Mouse (Mus musculus): ENCODE data around the gene Fam186b. TPM values are rescaled to one million over a fixed set of nuclear protein-coding genes. Genes with fewer than 3 reads are reported as not detected.

The Fam186b gene
- polyA plus RNA-seq, 1 experiment, result 0.13 TPM

- no peak for TF ChIP-seq CTCF (conservative IDR thresholded peaks at IDR 0.05; ENCODE audit: insufficient read depth, insufficient read length, low read depth, low read length)
- Histone ChIP-seq H3K4me1 (ENCODE audit: control insufficient read depth, insufficient read depth, low read length) (peaks cover 17% of the 10 kb centered on the region), H3K4me3 (ENCODE audit: insufficient read depth, low read depth, low read length) (no peak overlapping the region), H3K27me3 (replicated peaks; ENCODE audit: control insufficient read depth, insufficient read depth, low read length) (no peaks in the 10 kb centered on the region), H3K27ac (ENCODE audit: insufficient read depth, low read depth, low read length) (peak overlapping the region; percentile 34; the same call in 1 of the 2 replicates), H3K36me3 (ENCODE audit: control insufficient read depth, insufficient read depth, low read length) (no peaks in the 10 kb centered on the region)
- DNase-seq, result no peak
- whole genome bisulfite sequencing, result 64% methylated on average over 6 of the region's 6 CpGs
Measured at GRCm38 (mm10) chr15:99339669-99340068, 44.0 kb upstream of the Fam186b start.

DNA sequence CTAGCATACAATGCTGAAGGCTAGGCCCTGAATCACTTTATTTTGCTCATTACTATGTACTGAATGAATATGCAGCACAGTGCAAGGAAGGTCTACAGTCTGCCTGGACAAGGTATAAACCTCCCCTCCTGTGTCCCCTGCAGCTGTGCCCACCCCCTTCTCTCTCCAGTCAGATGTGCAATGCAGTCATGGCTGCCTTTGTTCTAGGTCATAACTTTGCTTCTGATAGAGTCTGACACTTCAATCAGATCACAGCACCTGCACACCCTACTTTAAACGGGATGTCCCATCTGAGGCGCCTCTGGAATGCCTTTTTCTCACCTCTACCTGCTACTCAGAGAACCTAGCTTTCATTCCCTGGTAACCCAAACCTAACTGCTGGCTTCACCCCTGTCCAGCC, 43.2 kb upstream of the Fam186b start:
- no peak overlapping the region for H3K27ac ChIP-seq (ENCODE audit: insufficient read depth, low read depth, low read length)
- H3K36me3 ChIP-seq (ENCODE audit: control insufficient read depth, insufficient read depth, low read length), result no peaks in the 10 kb centered on the region
- H3K4me3 ChIP-seq (ENCODE audit: insufficient read depth, low read depth, low read length), result no peak overlapping the region
- no peak for DNase-seq
- no peaks in the 10 kb centered on the region for H3K27me3 ChIP-seq (replicated peaks; ENCODE audit: control insufficient read depth, insufficient read depth, low read length)
- 74% methylated on average over 2 of the region's 2 CpGs for WGBS
- peaks cover 24% of the 10 kb centered on the region for H3K4me1 ChIP-seq (ENCODE audit: control insufficient read depth, insufficient read depth, low read length)
- TF ChIP-seq POLR2A (IDR thresholded peaks at IDR 0.05; ENCODE audit: low read depth, low read length), result no peak
- TF ChIP-seq CTCF (conservative IDR thresholded peaks at IDR 0.05; ENCODE audit: insufficient read depth, insufficient read length, low read depth, low read length), result no peak

DNA sequence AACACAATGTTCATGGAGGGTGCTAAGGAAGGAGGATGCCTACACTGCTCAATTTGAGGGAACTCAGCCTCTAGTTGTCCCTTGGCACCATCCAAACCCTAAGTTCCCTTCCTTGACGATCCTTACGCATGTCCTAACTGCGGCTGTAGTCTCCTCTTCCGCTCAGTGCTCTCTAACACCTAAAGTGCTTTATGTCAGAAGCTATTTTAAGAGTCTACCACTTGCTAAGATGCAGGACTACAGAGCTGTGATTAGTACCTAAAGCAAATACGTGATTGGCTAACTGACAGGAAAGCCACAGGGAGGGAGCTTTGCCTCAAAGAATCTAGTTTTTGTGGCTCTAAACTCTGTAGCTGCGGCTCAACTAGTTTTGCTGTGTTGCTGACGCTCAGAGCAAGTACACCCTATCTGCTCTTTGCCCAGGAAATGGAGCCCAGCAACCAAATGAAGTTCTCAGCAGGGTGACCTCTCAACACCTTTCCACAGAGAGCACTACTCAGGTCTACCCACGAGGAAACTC, 40.2 kb upstream of the Fam186b start:
- Histone ChIP-seq H3K4me3 (ENCODE audit: insufficient read depth, low read depth, low read length) (no peak overlapping the region), H3K4me1 (ENCODE audit: control insufficient read depth, insufficient read depth, low read length) (peaks cover 37% of the 10 kb centered on the region), H3K27ac (ENCODE audit: insufficient read depth, low read depth, low read length) (peak overlapping the region; percentile 26; the same call in 1 of the 2 replicates), H3K27me3 (replicated peaks; ENCODE audit: control insufficient read depth, insufficient read depth, low read length) (no peaks in the 10 kb centered on the region), H3K36me3 (ENCODE audit: control insufficient read depth, insufficient read depth, low read length) (no peaks in the 10 kb centered on the region)
- TF ChIP-seq CTCF (conservative IDR thresholded peaks at IDR 0.05; ENCODE audit: insufficient read depth, insufficient read length, low read depth, low read length) (no peak), POLR2A (IDR thresholded peaks at IDR 0.05; ENCODE audit: low read depth, low read length) (no peak)
- DNase-seq, result no peak
- 66% methylated on average over 8 of the region's 8 CpGs for WGBS

DNA sequence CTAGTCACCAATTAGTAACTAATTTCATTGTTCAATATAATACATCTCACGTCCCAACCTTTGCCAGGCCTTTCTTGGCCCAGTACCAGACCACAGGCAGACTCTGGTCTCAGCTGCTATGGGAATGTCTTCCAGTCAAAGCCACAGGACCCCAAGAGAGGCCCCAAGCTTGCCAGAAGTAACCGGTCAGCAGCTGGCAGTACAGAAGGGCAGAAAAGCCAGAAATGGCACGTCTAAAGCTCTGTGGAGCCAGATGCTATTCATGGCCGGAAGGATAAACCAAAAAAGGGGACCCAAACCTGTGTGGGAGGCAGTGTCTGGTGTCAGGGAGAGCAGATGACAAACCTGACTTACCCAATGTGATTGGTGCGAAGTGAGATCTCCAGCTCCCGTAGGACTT, 38.8 kb upstream of the Fam186b start:
- no peaks in the 10 kb centered on the region for H3K36me3 ChIP-seq (ENCODE audit: control insufficient read depth, insufficient read depth, low read length)
- TF ChIP-seq CTCF (conservative IDR thresholded peaks at IDR 0.05; ENCODE audit: insufficient read depth, insufficient read length, low read depth, low read length) (no peak), POLR2A (IDR thresholded peaks at IDR 0.05; ENCODE audit: low read depth, low read length) (no peak)
- H3K27me3 ChIP-seq (replicated peaks; ENCODE audit: control insufficient read depth, insufficient read depth, low read length), result no peaks in the 10 kb centered on the region
- no peak overlapping the region for H3K4me3 ChIP-seq (ENCODE audit: insufficient read depth, low read depth, low read length)
- H3K27ac ChIP-seq (ENCODE audit: insufficient read depth, low read depth, low read length), result peak overlapping the region; percentile 93; the same call in 1 of the 2 replicates
- 49% methylated on average over 6 of the region's 6 CpGs for WGBS
- peaks cover 41% of the 10 kb centered on the region for H3K4me1 ChIP-seq (ENCODE audit: control insufficient read depth, insufficient read depth, low read length)
- DNase-seq, result no peak

DNA sequence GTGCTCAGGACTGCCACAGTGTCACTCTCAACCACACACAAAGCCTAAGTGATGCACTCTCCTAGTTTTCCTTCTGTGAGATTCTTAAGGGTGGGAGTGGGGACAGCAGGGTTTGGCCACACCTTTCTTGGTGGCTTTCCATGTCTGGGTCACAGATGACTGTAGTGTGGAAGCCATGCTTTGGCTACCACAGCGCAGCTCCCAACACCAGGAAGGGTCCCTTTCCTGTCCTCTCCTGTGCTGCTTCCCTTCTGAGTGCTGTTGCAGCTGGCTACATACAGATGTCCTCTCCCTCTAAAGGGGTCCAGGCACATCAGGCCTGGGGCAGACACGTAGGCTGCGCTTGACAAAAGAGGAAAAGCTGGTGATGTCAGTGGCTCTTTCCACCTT, 38.0 kb upstream of the Fam186b start:
- Histone ChIP-seq H3K27ac (ENCODE audit: insufficient read depth, low read depth, low read length) (peak overlapping the region; percentile 93), H3K4me3 (ENCODE audit: insufficient read depth, low read depth, low read length) (no peak overlapping the region), H3K4me1 (ENCODE audit: control insufficient read depth, insufficient read depth, low read length) (peaks cover 39% of the 10 kb centered on the region), H3K36me3 (ENCODE audit: control insufficient read depth, insufficient read depth, low read length) (no peaks in the 10 kb centered on the region), H3K27me3 (replicated peaks; ENCODE audit: control insufficient read depth, insufficient read depth, low read length) (no peaks in the 10 kb centered on the region)
- WGBS, result 81% methylated on average over 3 of the region's 3 CpGs
- DNase-seq, result peak; percentile 64
- TF ChIP-seq POLR2A (IDR thresholded peaks at IDR 0.05; ENCODE audit: low read depth, low read length) (no peak), CTCF (conservative IDR thresholded peaks at IDR 0.05; ENCODE audit: insufficient read depth, insufficient read length, low read depth, low read length) (no peak)

DNA sequence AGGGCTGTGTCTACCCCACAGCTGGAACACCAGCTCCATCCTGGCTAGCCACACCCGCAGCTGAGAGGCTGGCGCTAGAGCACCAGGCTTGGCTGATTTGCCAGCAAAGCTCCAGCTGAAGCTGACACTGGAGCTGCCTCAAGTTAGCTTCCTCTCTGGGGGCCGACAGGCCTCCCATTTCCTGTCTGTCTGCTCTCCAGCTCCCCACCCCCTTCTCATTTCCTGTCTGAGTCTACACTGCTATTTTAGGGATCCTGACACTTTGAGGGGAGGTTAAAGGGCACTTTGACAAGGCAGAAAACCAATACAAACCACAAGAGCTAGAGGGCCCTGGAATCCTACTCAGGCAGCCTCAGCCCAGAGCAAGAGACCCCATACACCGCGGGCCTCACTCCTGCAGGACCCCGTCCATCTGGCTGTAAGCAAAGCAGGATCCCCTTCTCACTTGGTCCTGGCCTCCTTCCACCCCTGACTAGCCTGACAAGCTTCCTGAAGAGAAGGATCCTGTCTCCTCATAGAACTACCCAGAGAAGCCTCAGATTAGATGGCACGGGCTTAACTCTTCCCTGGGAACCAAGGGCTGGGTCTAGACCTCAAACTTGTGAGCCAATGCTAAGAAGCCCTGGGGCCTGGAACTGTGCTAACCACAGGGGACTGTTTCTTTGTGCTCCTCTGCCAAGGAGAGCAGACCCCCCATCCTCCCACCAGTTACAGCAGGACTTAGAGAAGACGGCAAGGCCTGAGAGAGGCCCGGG, 37.4 kb upstream of the Fam186b start:
- Histone ChIP-seq H3K36me3 (ENCODE audit: control insufficient read depth, insufficient read depth, low read length) (no peaks in the 10 kb centered on the region), H3K4me3 (ENCODE audit: insufficient read depth, low read depth, low read length) (no peak overlapping the region), H3K27me3 (replicated peaks; ENCODE audit: control insufficient read depth, insufficient read depth, low read length) (no peaks in the 10 kb centered on the region), H3K4me1 (ENCODE audit: control insufficient read depth, insufficient read depth, low read length) (peaks cover 39% of the 10 kb centered on the region), H3K27ac (ENCODE audit: insufficient read depth, low read depth, low read length) (peak overlapping the region; percentile 93)
- TF ChIP-seq CTCF (conservative IDR thresholded peaks at IDR 0.05; ENCODE audit: insufficient read depth, insufficient read length, low read depth, low read length) (0 out of 2 replicates have a peak, but pooled peaks have one; percentile 10), POLR2A (IDR thresholded peaks at IDR 0.05; ENCODE audit: low read depth, low read length) (no peak)
- 40% methylated on average over 9 of the region's 9 CpGs for WGBS
- peak; percentile 94 for DNase-seq

GRCm38 (mm10) chr15:99332111-99332510, 36.4 kb upstream of the Fam186b start:
- peak; percentile 41 for DNase-seq
- no peaks in the 10 kb centered on the region for H3K27me3 ChIP-seq (replicated peaks; ENCODE audit: control insufficient read depth, insufficient read depth, low read length)
- TF ChIP-seq POLR2A (IDR thresholded peaks at IDR 0.05; ENCODE audit: low read depth, low read length) (no peak), CTCF (conservative IDR thresholded peaks at IDR 0.05; ENCODE audit: insufficient read depth, insufficient read length, low read depth, low read length) (no peak)
- no peaks in the 10 kb centered on the region for H3K36me3 ChIP-seq (ENCODE audit: control insufficient read depth, insufficient read depth, low read length)
- peaks cover 35% of the 10 kb centered on the region for H3K4me1 ChIP-seq (ENCODE audit: control insufficient read depth, insufficient read depth, low read length)
- peak overlapping the region; percentile 90 for H3K27ac ChIP-seq (ENCODE audit: insufficient read depth, low read depth, low read length)
- H3K4me3 ChIP-seq (ENCODE audit: insufficient read depth, low read depth, low read length), result no peak overlapping the region

All from kidney, adult 2 months (tissue).